Mouse (Mus musculus): ENCODE data around the gene Sec16a. TPM values are rescaled to one million over a fixed set of nuclear protein-coding genes. Genes with fewer than 3 reads are reported as not detected.
A peak's percentile ranks its signal among the peaks of the same experiment; 100 is the strongest.
"Not testable (repeated sequence)": the region's sequence is repeated elsewhere in the genome, so short reads cannot be mapped to it uniquely, and the experiment has no call there.

Gene Sec16a
- polyA plus RNA-seq, 1 experiment from 2014 or later = 6.9 TPM

- H3K4me2 ChIP-seq = peak overlapping the region; percentile 93
- H3K27me3 ChIP-seq = no peaks in the 10 kb centered on the region
- H3K9me3 ChIP-seq (replicated peaks) = no peaks in the 10 kb centered on the region
- H3K4me3 ChIP-seq (replicated peaks) = peak overlapping the region; percentile 97
- H3K9ac ChIP-seq = peak overlapping the region; percentile 96
- peak overlapping the region; percentile 13; the same call in 1 of the 2 replicates for H3K27ac ChIP-seq
- H3K36me3 ChIP-seq = peaks cover 73% of the 10 kb centered on the region
- WGBS (ENCODE audit: insufficient replicate concordance) = 65% methylated on average over 3 of the region's 3 CpGs
- DNase-seq (no peak), ATAC-seq (ENCODE audit: low read depth) (no peak)
- H3K4me1 ChIP-seq (replicated peaks) = peaks cover 26% of the 10 kb centered on the region
Measured at GRCm38 (mm10) chr2:26387713-26388112, 57.3 kb downstream of the Sec16a start.

- H3K4me2 ChIP-seq = peak overlapping the region; percentile 91
- not testable (repeated sequence) for DNase-seq; H3K9me3 ChIP-seq (replicated peaks); H3K27me3 ChIP-seq; ATAC-seq (ENCODE audit: low read depth); H3K27ac ChIP-seq
- WGBS (ENCODE audit: insufficient replicate concordance) = 19% methylated on average over 6 of the region's 6 CpGs
- H3K36me3 ChIP-seq = peaks cover 71% of the 10 kb centered on the region
- H3K4me1 ChIP-seq (replicated peaks) = peaks cover 15% of the 10 kb centered on the region
- peak overlapping the region; percentile 89 for H3K4me3 ChIP-seq (replicated peaks)
- peak overlapping the region; percentile 84; the same call in 1 of the 2 replicates for H3K9ac ChIP-seq
Measured at GRCm38 (mm10) chr2:26380871-26381270, 64.1 kb downstream of the Sec16a start.

- Histone ChIP-seq H3K4me2 (peak within 1 kb of the TSS; percentile 91), H3K36me3 (peaks cover 70% of the 10 kb centered on the region), H3K9ac (peak within 1 kb of the TSS; percentile 84), H3K27me3 (no peaks in the 10 kb centered on the region), H3K27ac (peak within 1 kb of the TSS; percentile 50), H3K9me3 (replicated peaks) (no peaks in the 10 kb centered on the region), H3K4me1 (replicated peaks) (peaks cover 15% of the 10 kb centered on the region), H3K4me3 (replicated peaks) (peak within 1 kb of the TSS; percentile 89)
- WGBS (ENCODE audit: insufficient replicate concordance) = under 1% methylated on average over 38 of the region's 38 CpGs
- ATAC-seq (ENCODE audit: low read depth) (peak; percentile 92), DNase-seq (peak; percentile 78)
Measured at GRCm38 (mm10) chr2:26380131-26380771, 64.8 kb downstream of the Sec16a start, which contains the start of gene Snapc4. Snapc4 (minus strand) TSS chr2:26380653.

GRCm38 (mm10) chr2:26372396-26372795 is 72.6 kb downstream of the Sec16a start:
- no peak overlapping the region for H3K9ac ChIP-seq
- no peak overlapping the region for H3K4me2 ChIP-seq
- H3K4me3 ChIP-seq (replicated peaks) = no peak overlapping the region
- DNase-seq (no peak), ATAC-seq (ENCODE audit: low read depth) (no peak)
- H3K4me1 ChIP-seq (replicated peaks) = no peaks in the 10 kb centered on the region
- no peak overlapping the region for H3K27ac ChIP-seq
- no peaks in the 10 kb centered on the region for H3K9me3 ChIP-seq (replicated peaks)
- H3K27me3 ChIP-seq = no peaks in the 10 kb centered on the region
- WGBS (ENCODE audit: insufficient replicate concordance) = 86% methylated on average over 8 of the region's 8 CpGs
- peaks cover 96% of the 10 kb centered on the region for H3K36me3 ChIP-seq

GRCm38 (mm10) chr2:26368572-26368971 is 76.4 kb downstream of the Sec16a start:
- ATAC-seq (ENCODE audit: low read depth) = no peak
- H3K36me3 ChIP-seq = peaks cover 95% of the 10 kb centered on the region

DNA sequence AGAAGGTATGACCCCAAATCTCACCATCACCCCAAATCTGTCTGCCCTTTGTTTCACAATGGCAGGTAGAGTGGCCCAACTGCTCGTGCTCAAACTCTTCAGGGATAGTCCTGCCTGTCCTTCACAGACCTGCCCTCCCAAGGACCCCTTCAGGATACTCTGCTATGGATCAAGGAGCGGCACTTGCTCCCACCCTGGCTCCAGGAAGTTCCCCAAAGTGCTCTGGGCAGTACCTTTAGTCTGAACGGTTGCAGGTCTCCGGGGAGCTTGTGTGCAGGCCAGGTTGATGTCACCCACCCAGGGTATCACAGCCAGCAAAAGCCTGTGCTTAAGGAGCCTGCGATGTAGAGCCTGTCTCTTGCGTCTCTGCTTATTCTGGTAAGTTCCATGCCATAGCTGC is 77.1 kb downstream of the Sec16a start:
- no peak overlapping the region for H3K27ac ChIP-seq
- no peak overlapping the region for H3K4me2 ChIP-seq
- no peaks in the 10 kb centered on the region for H3K9me3 ChIP-seq (replicated peaks)
- no peaks in the 10 kb centered on the region for H3K27me3 ChIP-seq
- DNase-seq (no peak), ATAC-seq (ENCODE audit: low read depth) (no peak)
- no peak overlapping the region for H3K9ac ChIP-seq
- no peaks in the 10 kb centered on the region for H3K4me1 ChIP-seq (replicated peaks)
- H3K36me3 ChIP-seq = peaks cover 95% of the 10 kb centered on the region
- 86% methylated on average over 6 of the region's 6 CpGs for WGBS (ENCODE audit: insufficient replicate concordance)
- H3K4me3 ChIP-seq (replicated peaks) = no peak overlapping the region

More at GRCm38 (mm10) chr2:26368572-26368971, 76.4 kb downstream of the Sec16a start:
- no peak for DNase-seq
- no peaks in the 10 kb centered on the region for H3K4me1 ChIP-seq (replicated peaks)
- no peaks in the 10 kb centered on the region for H3K9me3 ChIP-seq (replicated peaks)
- H3K9ac ChIP-seq = no peak overlapping the region
- H3K4me2 ChIP-seq = no peak overlapping the region
- no peaks in the 10 kb centered on the region for H3K27me3 ChIP-seq
- H3K27ac ChIP-seq = no peak overlapping the region
- H3K4me3 ChIP-seq (replicated peaks) = no peak overlapping the region
- 81% methylated on average over 1 of the region's 1 CpGs for WGBS (ENCODE audit: insufficient replicate concordance)

GRCm38 (mm10) chr2:26364738-26365465 is 80.1 kb downstream of the Sec16a start:
- Histone ChIP-seq H3K4me1 (replicated peaks) (0 out of 2 replicates have a peak, but pooled peaks cover 2% of the 10 kb centered on the region), H3K27me3 (no peaks in the 10 kb centered on the region), H3K27ac (no peak overlapping the region), H3K4me3 (replicated peaks) (no peak overlapping the region), H3K9ac (no peak overlapping the region), H3K9me3 (replicated peaks) (no peaks in the 10 kb centered on the region), H3K4me2 (no peak overlapping the region), H3K36me3 (peaks cover 72% of the 10 kb centered on the region)
- no peak for DNase-seq
- no peak for ATAC-seq (ENCODE audit: low read depth)
- 69% methylated on average over 10 of the region's 10 CpGs for WGBS (ENCODE audit: insufficient replicate concordance)

GRCm38 (mm10) chr2:26363481-26363880 is 81.5 kb downstream of the Sec16a start:
- Histone ChIP-seq H3K4me2 (no peak overlapping the region), H3K9me3 (replicated peaks) (no peaks in the 10 kb centered on the region), H3K4me3 (replicated peaks) (no peak overlapping the region), H3K27ac (no peak overlapping the region), H3K9ac (no peak overlapping the region), H3K4me1 (replicated peaks) (0 out of 2 replicates have a peak, but pooled peaks cover 5% of the 10 kb centered on the region), H3K36me3 (peaks cover 58% of the 10 kb centered on the region), H3K27me3 (no peaks in the 10 kb centered on the region)
- ATAC-seq (ENCODE audit: low read depth) (no peak), DNase-seq (no peak)
- WGBS (ENCODE audit: insufficient replicate concordance) = 70% methylated on average over 5 of the region's 5 CpGs

DNA sequence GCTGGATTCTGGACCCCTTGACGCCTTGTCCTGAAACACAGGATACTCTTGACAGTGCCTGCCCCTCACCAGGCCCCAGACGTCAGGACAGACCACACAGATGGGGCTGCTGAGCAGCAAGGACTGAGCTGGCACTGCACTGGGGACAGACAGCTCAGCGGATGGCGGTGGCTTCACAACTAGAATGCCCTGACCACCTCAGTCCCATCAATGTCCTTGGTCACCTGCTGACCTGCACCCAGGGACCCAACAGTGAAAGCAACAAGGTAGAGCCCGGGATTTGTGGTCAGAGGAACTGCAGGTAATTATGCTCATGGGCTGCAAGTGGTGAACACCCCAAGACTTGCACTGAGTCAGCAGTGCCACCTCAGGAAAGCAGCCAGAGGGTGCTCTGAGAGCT is 82.0 kb downstream of the Sec16a start:
- no peak for DNase-seq
- Histone ChIP-seq H3K4me3 (replicated peaks) (no peak overlapping the region), H3K36me3 (peaks cover 53% of the 10 kb centered on the region), H3K4me2 (no peak overlapping the region), H3K27me3 (no peaks in the 10 kb centered on the region), H3K4me1 (replicated peaks) (0 out of 2 replicates have a peak, but pooled peaks cover 5% of the 10 kb centered on the region), H3K27ac (no peak overlapping the region), H3K9ac (no peak overlapping the region), H3K9me3 (replicated peaks) (no peaks in the 10 kb centered on the region)
- 75% methylated on average over 5 of the region's 5 CpGs for WGBS (ENCODE audit: insufficient replicate concordance)
- ATAC-seq (ENCODE audit: low read depth) = no peak

GRCm38 (mm10) chr2:26360772-26361171 is 84.2 kb downstream of the Sec16a start, which contains the start of gene Card9:
Card9 (minus strand) TSS chr2:26360918.
- peaks cover 5% of the 10 kb centered on the region; the same call in 1 of the 2 replicates for H3K4me1 ChIP-seq (replicated peaks)
- 11% methylated on average over 3 of the region's 3 CpGs for WGBS (ENCODE audit: insufficient replicate concordance)
- no peaks in the 10 kb centered on the region for H3K9me3 ChIP-seq (replicated peaks)
- H3K27me3 ChIP-seq = no peaks in the 10 kb centered on the region
- H3K4me2 ChIP-seq = peak within 1 kb of the TSS; percentile 34
- ATAC-seq (ENCODE audit: low read depth) (0 out of 2 replicates have a peak, but pooled peaks have one; percentile 27), DNase-seq (no peak)
- H3K9ac ChIP-seq = no peak within 1 kb of the TSS
- H3K27ac ChIP-seq = no peak within 1 kb of the TSS; the same call in 1 of the 2 replicates
- H3K4me3 ChIP-seq (replicated peaks) = peak within 1 kb of the TSS; percentile 19
- H3K36me3 ChIP-seq = peaks cover 31% of the 10 kb centered on the region

DNA sequence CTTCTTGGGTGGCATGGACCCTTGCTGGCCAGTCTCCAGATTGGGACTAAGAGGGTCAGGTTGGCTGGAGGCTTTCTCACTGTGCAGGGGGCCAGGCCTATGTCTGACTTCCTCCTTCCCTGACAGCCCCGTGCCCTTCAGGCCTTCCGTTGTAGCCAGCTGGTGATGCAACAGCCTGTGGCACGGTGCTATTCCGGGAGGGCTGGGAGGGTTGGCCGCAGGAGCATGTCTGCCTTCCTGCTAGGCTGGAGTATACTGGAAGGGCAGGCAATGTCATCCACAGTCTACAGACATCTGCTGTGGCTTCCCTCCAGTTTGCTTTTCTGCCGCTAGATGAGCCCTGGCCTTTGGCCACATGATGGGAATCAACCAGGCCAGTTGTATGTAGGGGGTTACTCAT is 85.0 kb downstream of the Sec16a start:
- Histone ChIP-seq H3K9me3 (replicated peaks) (no peaks in the 10 kb centered on the region), H3K36me3 (peaks cover 23% of the 10 kb centered on the region), H3K4me1 (replicated peaks) (peaks cover 5% of the 10 kb centered on the region; the same call in 1 of the 2 replicates), H3K4me3 (replicated peaks) (peak overlapping the region; percentile 19), H3K4me2 (peak overlapping the region; percentile 34), H3K9ac (no peak overlapping the region), H3K27ac (no peak overlapping the region; the same call in 1 of the 2 replicates), H3K27me3 (no peaks in the 10 kb centered on the region)
- 28% methylated on average over 6 of the region's 6 CpGs for WGBS (ENCODE audit: insufficient replicate concordance)
- DNase-seq (no peak), ATAC-seq (ENCODE audit: low read depth) (peak; percentile 32; the same call in 1 of the 2 replicates)

All from liver, embryonic 13.5 days (tissue).